Comparison of ENCODE assay signal across 8 mouse cellular contexts in genomic region chr7:109438781-109439591, GRCm38 (mm10). TPM values are rescaled to one million over a fixed set of nuclear protein-coding genes. Genes with fewer than 3 reads are reported as not detected.
DNase-seq lines count a peak whose midpoint lies in the region; ATAC-seq and TF ChIP-seq lines count a peak whose summit lies in the region.

Stk33 (minus strand) TSS chr7:109439081.

- under 1% methylated on average over 53 of the region's 62 CpGs for WGBS in embryonic facial prominence, embryonic 14.5 days
- WGBS in heart, embryonic 12.5 days: 2% methylated on average over 62 of the region's 62 CpGs
- 3% methylated on average over 61 of the region's 62 CpGs for WGBS in lung, postnatal 0 days

- peak; percentile 78 for ATAC-seq in embryonic facial prominence, embryonic 14.5 days (ENCODE audit: low read depth)
- ATAC-seq in heart, embryonic 12.5 days (ENCODE audit: insufficient number of reproducible peaks, low FRiP score): peak; percentile 67
- peak; percentile 34 for ATAC-seq in lung, postnatal 0 days

- H3K4me3 ChIP-seq in left cerebral cortex, adult 2 months: peak within 1 kb of the TSS; percentile 45
- peak within 1 kb of the TSS; percentile 46 for H3K4me3 ChIP-seq in embryonic facial prominence, embryonic 14.5 days (ENCODE audit: low read depth, low read length)
- peak within 1 kb of the TSS; percentile 47 for H3K4me3 ChIP-seq in heart, embryonic 12.5 days
- H3K4me3 ChIP-seq in lung, postnatal 0 days (ENCODE audit: low read depth, low read length): peak within 1 kb of the TSS; percentile 36

- peaks cover 6% of the 10 kb centered on the region for H3K27me3 ChIP-seq in embryonic facial prominence, embryonic 14.5 days (replicated peaks; ENCODE audit: control insufficient read depth, insufficient read depth, low read length)
- H3K27me3 ChIP-seq in heart, embryonic 12.5 days (replicated peaks): peaks cover 52% of the 10 kb centered on the region
- no peaks in the 10 kb centered on the region for H3K27me3 ChIP-seq in lung, postnatal 0 days (replicated peaks; ENCODE audit: insufficient read depth, low read length)

- H3K9ac ChIP-seq in embryonic facial prominence, embryonic 14.5 days (ENCODE audit: low read depth, low read length): peak within 1 kb of the TSS; percentile 65
- peak within 1 kb of the TSS; percentile 62 for H3K9ac ChIP-seq in heart, embryonic 12.5 days
- H3K9ac ChIP-seq in lung, postnatal 0 days (replicated peaks; ENCODE audit: low read depth): peak within 1 kb of the TSS; percentile 10; the same call in 1 of the 2 replicates

- no peak for TF ChIP-seq EP300 in lung, postnatal 0 days (IDR thresholded peaks at IDR 0.05)

- peak within 1 kb of the TSS; percentile 88 for H3K4me2 ChIP-seq in embryonic facial prominence, embryonic 14.5 days (ENCODE audit: low read depth, low read length)
- H3K4me2 ChIP-seq in heart, embryonic 12.5 days: peak within 1 kb of the TSS; percentile 77
- H3K4me2 ChIP-seq in lung, postnatal 0 days (replicated peaks; ENCODE audit: low read depth, low read length): peak within 1 kb of the TSS; percentile 58

- H3K36me3 ChIP-seq in embryonic facial prominence, embryonic 14.5 days (ENCODE audit: control insufficient read depth, insufficient read depth, low read length): no peaks in the 10 kb centered on the region
- H3K36me3 ChIP-seq in heart, embryonic 12.5 days: no peaks in the 10 kb centered on the region
- H3K36me3 ChIP-seq in lung, postnatal 0 days (ENCODE audit: insufficient read depth, low read length): no peaks in the 10 kb centered on the region

- H3K27ac ChIP-seq in left cerebral cortex, adult 2 months: no peak within 1 kb of the TSS
- peak within 1 kb of the TSS; percentile 54 for H3K27ac ChIP-seq in embryonic facial prominence, embryonic 14.5 days (replicated peaks; ENCODE audit: low read depth, low read length)
- H3K27ac ChIP-seq in heart, embryonic 12.5 days (ENCODE audit: poor library complexity, severe bottlenecking): no peak within 1 kb of the TSS
- no peak within 1 kb of the TSS for H3K27ac ChIP-seq in lung, postnatal 0 days (ENCODE audit: low read length)

- TF ChIP-seq CTCF in left cerebral cortex, adult 2 months (IDR thresholded peaks at IDR 0.05): no peak
- no peak for TF ChIP-seq CTCF in lung, postnatal 0 days (IDR thresholded peaks at IDR 0.05)

- peaks cover 7% of the 10 kb centered on the region; the same call in 1 of the 2 replicates for H3K4me1 ChIP-seq in embryonic facial prominence, embryonic 14.5 days (ENCODE audit: control insufficient read depth, insufficient read depth, low read length)
- no peaks in the 10 kb centered on the region for H3K4me1 ChIP-seq in heart, embryonic 12.5 days (replicated peaks)
- H3K4me1 ChIP-seq in lung, postnatal 0 days (ENCODE audit: insufficient read depth, low read depth, low read length): peaks cover 10% of the 10 kb centered on the region; the same call in 1 of the 2 replicates

- intact Hi-C loops in left cerebral cortex, adult 2 months (cut with DNase I): no loop called here

- peak; percentile 20 to 27 for DNase-seq in left cerebral cortex, adult 2 months (ENCODE audit: extremely low spot score in 1 of 2, low spot score in 2 of 2)
- no peak for DNase-seq in left cerebral cortex, adult 9 months (ENCODE audit: low spot score in 2 of 2)
- peak; percentile 78 for DNase-seq in embryonic facial prominence, embryonic 14.5 days (ENCODE audit: low spot score)
- DNase-seq in layer of hippocampus, adult 18-20 months (ENCODE audit: low spot score in 2 of 2): peak; percentile 15 to 19
- DNase-seq in lung, postnatal 0 days (ENCODE audit: low spot score): peak; percentile 57
- peak; percentile 60 for DNase-seq in ovary, postnatal 36 days (ENCODE audit: low spot score)
- no peak for DNase-seq in thymus, postnatal 25 days

- H3K9me3 ChIP-seq in embryonic facial prominence, embryonic 14.5 days (ENCODE audit: control insufficient read depth, low read length): no peaks in the 10 kb centered on the region
- no peaks in the 10 kb centered on the region for H3K9me3 ChIP-seq in heart, embryonic 12.5 days (replicated peaks)
- no peaks in the 10 kb centered on the region for H3K9me3 ChIP-seq in lung, postnatal 0 days (ENCODE audit: low read length)

RNA-seq across cellular contexts. Expression of gene Stk33, which starts in this region (rescaled TPM):
- total RNA-seq in left cerebral cortex, adult 2 months (2021): 1 to 10 TPM in 1 of 2 experiments, under 1 TPM in 1; 0.41 to 1.4 TPM
- 3.1 and 6.2 TPM in 2 replicates for polyA plus RNA-seq in embryonic facial prominence, embryonic 14.5 days (2014; fragmentation: Nextera tagmentation; extraction: Ambion mirVana)
- polyA plus RNA-seq in heart, embryonic 12.5 days (2016; fragmentation: Nextera tagmentation; extraction: Ambion mirVana): 0.26 TPM in 1 of 2 replicates, not detected in the other
- total RNA-seq in layer of hippocampus, adult 18-20 months (2021): 1 to 10 TPM; 1.5 to 1.9 TPM
- polyA plus RNA-seq in lung, postnatal 0 days (2015; fragmentation: Nextera tagmentation; extraction: Ambion mirVana): 5.4 and 6.5 TPM in 2 replicates

Comparison
In these comparisons a context has a peak if more than half of its experiments do, and no peak if none do; other contexts are left out.
1. DNase-seq: peak in left cerebral cortex, adult 2 months (2 of 2), embryonic facial prominence, embryonic 14.5 days (single experiment), layer of hippocampus, adult 18-20 months (2 of 2), lung, postnatal 0 days (single experiment) and ovary, postnatal 36 days (single experiment); none in left cerebral cortex, adult 9 months (0 of 2) and thymus, postnatal 25 days (single experiment).
2. Peak in ATAC-seq, H3K4me3 ChIP-seq, H3K9ac ChIP-seq and H3K4me2 ChIP-seq in heart, embryonic 12.5 days; RNA of the gene not detected or under 1 TPM.
3. H3K9ac ChIP-seq: peak in every context shown above with its lines; median percentile 65 in embryonic facial prominence, embryonic 14.5 days; 62 in heart, embryonic 12.5 days; 10 in lung, postnatal 0 days.
4. Peak in every context shown above with its lines, with median percentiles within 50 percentile points of each other: H3K4me3 ChIP-seq, ATAC-seq and H3K4me2 ChIP-seq.